Mouse (Mus musculus) retina, adult 2 months (tissue): ENCODE results near the gene Ccn2.
"Not testable (repeated sequence)": the region's sequence is repeated elsewhere in the genome, so short reads cannot be mapped to it uniquely, and the experiment has no call there.

Experiments
- DNase-seq: peaks from one replicate; pipeline ENCODE4 v3.0.0-alpha.2; 2012; ENCODE audit warnings: low read depth, low spot score

The Ccn2 gene

GRCm38 (mm10) chr10:24603035-24603434 is 7.8 kb downstream of the Ccn2 start:
- no peak for DNase-seq

- DNase-seq, result no peak
These were observed 8.5 kb downstream of the Ccn2 start for GRCm38 (mm10) chr10:24603727-24604126.

- no peak for DNase-seq
These were observed 13.9 kb downstream of the Ccn2 start for GRCm38 (mm10) chr10:24609146-24609545.

GRCm38 (mm10) chr10:24609766-24610165 is 14.5 kb downstream of the Ccn2 start:
- no peak for DNase-seq

GRCm38 (mm10) chr10:24614726-24615125 is 19.5 kb downstream of the Ccn2 start:
- no peak for DNase-seq

GRCm38 (mm10) chr10:24615799-24616198 is 20.6 kb downstream of the Ccn2 start:
- no peak for DNase-seq

GRCm38 (mm10) chr10:24616572-24616971 is 21.3 kb downstream of the Ccn2 start:
- not testable (repeated sequence) for DNase-seq

GRCm38 (mm10) chr10:24621572-24621971 is 26.3 kb downstream of the Ccn2 start:
- no peak for DNase-seq

- DNase-seq, result peak; percentile 49
These were observed 27.3 kb downstream of the Ccn2 start for GRCm38 (mm10) chr10:24622586-24622985.

GRCm38 (mm10) chr10:24625060-24625701 is 29.9 kb downstream of the Ccn2 start:
- peak; percentile 54 for DNase-seq

- DNase-seq, result no peak
These were observed 32.0 kb downstream of the Ccn2 start for GRCm38 (mm10) chr10:24627262-24627661.

- no peak for DNase-seq
These were observed 33.2 kb downstream of the Ccn2 start for GRCm38 (mm10) chr10:24628466-24628865.

GRCm38 (mm10) chr10:24629086-24629720 is 34.0 kb downstream of the Ccn2 start:
- no peak for DNase-seq

GRCm38 (mm10) chr10:24630469-24631081 is 35.3 kb downstream of the Ccn2 start:
- DNase-seq, result peak; percentile 26

- DNase-seq, result no peak
These were observed 35.9 kb downstream of the Ccn2 start for GRCm38 (mm10) chr10:24631122-24631521.

GRCm38 (mm10) chr10:24634288-24634687 is 39.0 kb downstream of the Ccn2 start:
- no peak for DNase-seq

GRCm38 (mm10) chr10:24635331-24635815 is 40.1 kb downstream of the Ccn2 start:
- DNase-seq, result no peak

- no peak for DNase-seq
These were observed 40.6 kb downstream of the Ccn2 start for GRCm38 (mm10) chr10:24635884-24636283.

GRCm38 (mm10) chr10:24636986-24637385 is 41.7 kb downstream of the Ccn2 start:
- no peak for DNase-seq

GRCm38 (mm10) chr10:24638306-24639070 is 43.2 kb downstream of the Ccn2 start:
- no peak for DNase-seq

- no peak for DNase-seq
These were observed 44.4 kb downstream of the Ccn2 start for GRCm38 (mm10) chr10:24639596-24639995.
